Mouse (Mus musculus) testis, adult 2 months (tissue): ENCODE results near the gene Usp10.

Experiments used
- CTCF ChIP-seq: fragments of 200-500 bp; IDR thresholded peaks from 2 replicates; pipeline ENCODE4 v1.5.1; 2012; ENCODE audit warnings: low read depth, mild to moderate bottlenecking, inconsistent platforms, low read length, moderate library complexity; ENCODE audit not compliant: control insufficient read depth, insufficient read depth, insufficient replicate concordance
- POLR2A ChIP-seq: fragments of 200-500 bp; IDR thresholded peaks from 2 replicates; pipeline ENCODE4 v1.6.1; 2012; ENCODE audit warnings: low read depth, mild to moderate bottlenecking, inconsistent platforms, low read length, moderate library complexity; ENCODE audit not compliant: control insufficient read depth

DNA sequence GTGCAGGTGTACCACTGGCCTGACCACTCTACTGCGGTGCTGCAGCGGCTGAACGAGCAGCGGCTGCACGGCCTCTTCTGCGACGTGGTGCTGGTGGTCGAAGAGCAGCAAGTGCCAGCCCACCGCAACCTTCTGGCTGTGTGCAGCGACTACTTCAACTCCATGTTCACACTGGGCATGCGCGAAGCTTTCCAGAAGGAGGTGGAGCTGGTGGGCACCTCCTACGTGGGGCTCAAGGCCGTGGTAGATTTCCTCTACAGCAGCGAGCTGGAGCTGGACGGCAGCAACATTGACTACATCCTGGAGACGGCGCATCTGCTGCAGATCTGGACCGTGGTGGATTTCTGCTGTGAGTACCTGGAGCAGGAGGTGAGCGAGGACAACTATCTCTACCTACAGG lies 40.5 kb upstream of the Usp10 start:
- no peak for TF ChIP-seq CTCF
- TF ChIP-seq POLR2A = no peak
